Mouse (Mus musculus): Measurements from ENCODE around the gene Rpl39.

The Rpl39 gene

GRCm38 (mm10) chrX:37084927-37085660 lies at the start of gene Rpl39:
Rpl39 (minus strand) TSS chrX:37085402.
- peak; percentile 88 for DNase-seq (ENCODE audit: low read depth, low spot score)

DNA sequence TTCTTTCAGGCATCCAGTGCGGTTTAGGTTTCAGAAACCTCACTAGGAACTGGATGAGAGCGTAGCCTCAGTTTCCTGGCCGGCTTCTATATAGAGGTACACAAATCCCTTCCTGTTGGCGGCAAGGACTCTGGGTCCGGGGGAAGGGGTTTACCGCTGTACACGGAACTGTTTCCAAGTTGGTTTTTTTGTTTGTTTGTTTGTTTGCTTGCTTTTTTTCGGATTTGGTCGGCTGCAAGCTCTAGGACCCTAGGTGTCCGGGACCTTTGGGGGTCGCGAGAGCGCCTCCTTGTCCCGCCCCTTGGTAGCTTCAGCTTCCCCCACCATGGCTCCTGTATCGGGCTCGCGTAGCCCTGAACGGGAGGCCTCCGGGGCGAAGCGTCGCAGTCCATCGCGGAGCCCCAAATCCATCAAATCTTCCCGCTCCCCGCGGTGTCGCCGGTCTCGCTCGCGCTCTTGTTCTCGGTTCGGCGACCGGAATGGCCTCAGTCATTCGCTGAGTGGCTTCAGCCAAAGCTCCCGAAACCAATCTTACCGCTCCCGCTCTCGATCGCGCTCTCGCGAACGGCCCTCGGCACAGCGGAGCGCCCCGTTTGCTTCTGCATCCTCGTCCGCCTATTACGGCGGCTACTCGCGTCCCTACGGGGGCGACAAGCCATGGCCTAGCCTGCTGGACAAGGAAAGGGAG lies 41.6 kb upstream of the Rpl39 start, which contains the start of gene Nkap:
Gene Nkap (plus strand): TSS at position 125 of the 688 bp plus-strand sequence.
- peak; percentile 89 for DNase-seq (ENCODE audit: low read depth, low spot score)

DNA sequence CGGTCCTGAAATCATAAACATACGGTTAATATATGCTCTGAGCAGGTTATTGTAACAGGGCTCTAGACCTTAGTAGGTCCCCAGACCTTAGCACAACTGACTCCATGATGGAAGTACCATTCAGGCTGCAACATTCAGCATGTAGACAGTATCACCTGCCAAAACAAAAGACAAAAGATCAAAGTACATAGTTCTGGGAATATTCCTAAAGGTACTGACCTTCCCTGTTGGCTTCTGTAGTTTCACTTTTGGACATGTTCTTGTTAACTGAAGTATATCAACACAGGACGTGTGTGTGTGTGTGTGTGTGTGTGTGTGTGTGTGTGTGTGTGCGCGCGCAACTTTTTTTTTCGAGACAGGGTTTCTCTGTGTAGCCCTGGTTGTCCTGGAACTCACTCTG lies 40.3 kb upstream of the Rpl39 start:
- DNase-seq (ENCODE audit: low read depth, low spot score), result no peak

- no peak for DNase-seq (ENCODE audit: low read depth, low spot score)
These were observed 35.0 kb upstream of the Rpl39 start for GRCm38 (mm10) chrX:37120212-37120611.

DNA sequence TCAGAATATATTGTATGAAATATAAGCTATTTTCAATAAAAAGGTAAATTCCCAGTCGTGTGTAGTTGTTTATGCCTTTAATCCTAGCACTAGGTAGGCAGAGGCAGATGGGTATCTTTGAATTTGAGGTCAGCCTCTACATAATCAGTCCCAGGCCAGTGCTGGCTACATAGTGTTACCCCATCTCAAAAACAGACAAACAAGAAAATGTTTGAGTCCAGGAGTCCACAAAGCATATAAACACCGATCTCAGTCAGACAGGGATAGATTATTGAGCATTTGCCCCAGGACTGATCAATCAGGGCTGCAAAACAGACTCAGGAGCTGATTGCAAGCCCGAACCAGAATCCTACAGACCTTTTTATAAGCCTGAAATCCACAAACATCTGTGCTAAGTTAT lies 34.4 kb upstream of the Rpl39 start:
- no peak for DNase-seq (ENCODE audit: low read depth, low spot score)

DNA sequence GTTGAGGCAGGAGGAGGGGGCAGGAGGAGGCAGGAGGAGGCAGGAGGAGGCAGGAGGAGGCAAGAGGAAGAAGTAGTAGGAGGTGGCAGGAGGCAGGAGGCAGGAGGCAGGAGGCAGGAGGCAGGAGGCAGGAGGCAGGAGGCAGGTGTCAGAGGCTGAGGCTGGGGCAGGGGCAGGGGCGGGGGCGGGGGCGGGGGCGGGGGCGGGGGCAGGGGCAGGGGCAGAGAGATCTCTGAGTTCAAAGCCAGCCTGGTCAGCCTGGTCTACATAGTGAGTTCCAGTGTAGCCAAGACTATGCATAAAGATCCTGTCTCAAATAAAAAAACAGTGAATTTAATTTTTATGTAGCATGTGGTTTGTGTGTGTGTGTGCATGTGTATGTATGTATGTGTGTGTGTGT lies 31.9 kb upstream of the Rpl39 start:
- no peak for DNase-seq (ENCODE audit: low read depth, low spot score)

DNA sequence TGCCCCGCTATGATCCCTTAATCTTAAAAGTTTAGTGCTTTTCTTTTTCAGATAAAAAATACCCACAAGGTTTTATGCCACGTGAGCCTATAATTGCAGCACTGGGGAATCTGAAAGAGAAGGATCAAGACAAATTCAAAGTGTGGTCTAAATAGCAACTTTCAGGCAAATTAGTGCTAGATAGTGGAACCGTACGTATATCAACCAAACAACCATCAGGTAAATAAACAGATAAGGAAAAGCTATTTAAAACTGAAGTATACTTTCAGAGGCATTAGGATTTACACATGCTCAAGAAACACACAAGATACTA lies 25.6 kb upstream of the Rpl39 start:
- DNase-seq (ENCODE audit: low read depth, low spot score), result no peak

DNA sequence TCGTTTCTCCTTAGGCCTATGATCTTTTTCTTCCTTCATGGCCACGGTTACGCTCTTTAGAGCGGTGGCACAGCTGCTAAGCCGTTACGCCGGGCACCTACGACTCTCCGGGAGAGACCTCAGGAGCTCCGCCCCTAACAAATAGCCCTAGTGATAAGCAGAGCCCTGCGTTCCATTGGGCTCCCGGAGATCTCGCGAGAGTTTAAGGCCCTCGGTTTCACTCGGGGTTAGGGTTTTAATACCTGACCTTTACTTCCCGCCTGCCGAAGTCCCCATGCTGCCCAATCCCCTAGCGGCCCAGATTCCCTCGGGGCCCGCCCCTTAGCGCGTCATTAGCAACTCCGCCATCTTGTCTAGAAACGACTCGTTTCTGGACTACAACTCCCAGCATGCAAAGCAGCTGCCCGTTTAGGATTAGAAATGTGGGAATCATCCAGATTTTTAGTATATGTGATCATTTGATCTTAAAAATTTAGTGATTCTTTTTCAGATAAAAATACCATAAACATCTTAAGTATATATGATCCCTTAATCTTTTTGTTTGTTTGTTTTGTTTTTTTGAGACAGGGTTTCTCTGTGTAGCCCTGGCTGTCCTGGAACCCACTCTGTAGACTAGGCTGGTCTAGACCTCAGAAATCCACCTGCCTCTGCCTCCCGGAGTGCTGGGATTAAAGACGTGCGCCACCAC lies 25.1 kb upstream of the Rpl39 start, which contains the start of gene Upf3b:
Gene Upf3b (minus strand): TSS at position 130 of the 688 bp plus-strand sequence.
- peak; percentile 96 for DNase-seq (ENCODE audit: low read depth, low spot score)

GRCm38 (mm10) chrX:37109526-37110192 lies 24.5 kb upstream of the Rpl39 start:
- DNase-seq (ENCODE audit: low read depth, low spot score), result no peak

DNA sequence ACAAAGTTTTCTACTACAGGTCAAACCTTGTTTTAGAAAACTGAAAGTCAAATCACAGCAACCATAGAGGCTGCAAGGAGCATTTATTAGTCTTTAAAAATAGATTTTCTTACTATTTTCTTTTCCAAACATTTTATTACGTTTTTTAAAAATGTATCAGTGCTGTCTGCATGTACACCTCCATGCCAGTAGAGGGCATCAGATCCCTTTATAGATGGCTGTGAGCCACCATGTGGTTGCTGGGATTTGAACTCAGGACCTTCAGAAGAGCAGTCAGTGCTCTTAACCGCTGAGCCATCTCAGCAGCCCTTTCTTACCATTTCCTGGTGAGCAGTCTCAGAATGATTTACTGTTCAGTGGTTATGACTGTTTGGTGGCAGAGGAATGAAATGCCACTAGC lies 18.6 kb upstream of the Rpl39 start:
- DNase-seq (ENCODE audit: low read depth, low spot score), result no peak

- DNase-seq (ENCODE audit: low read depth, low spot score), result no peak
These were observed 13.5 kb upstream of the Rpl39 start for GRCm38 (mm10) chrX:37098681-37099080.

DNA sequence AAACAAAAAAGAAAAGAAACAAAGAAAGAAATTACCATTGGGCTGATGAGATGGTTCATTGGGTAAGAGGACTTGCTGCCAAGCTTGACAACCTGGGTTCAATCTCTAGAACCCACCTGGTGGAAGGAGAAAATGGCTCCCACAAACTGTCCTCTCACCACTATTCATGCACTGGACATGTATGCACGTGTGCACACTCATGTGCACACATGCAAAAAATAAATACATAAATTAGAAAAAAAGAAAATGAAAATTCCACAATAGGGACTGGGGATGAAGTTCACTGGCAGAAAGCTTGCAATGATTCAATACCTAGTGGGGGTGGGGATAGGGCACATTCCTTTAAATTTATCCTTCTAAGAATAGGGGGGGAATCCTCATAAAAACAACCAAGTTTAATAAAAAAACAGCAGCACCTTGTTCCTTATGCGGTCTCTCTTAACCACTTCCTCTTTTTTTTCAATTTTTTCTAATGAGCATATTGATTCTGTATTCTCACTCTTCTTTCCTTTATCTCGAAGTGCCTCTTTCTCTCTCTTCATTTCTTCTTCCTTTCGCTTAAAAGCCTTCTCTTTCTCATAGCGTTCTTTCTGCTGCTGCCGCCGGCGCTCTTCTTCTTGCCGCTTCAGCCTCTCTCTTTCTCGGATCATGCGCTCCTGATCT lies 10.0 kb upstream of the Rpl39 start:
- DNase-seq (ENCODE audit: low read depth, low spot score), result no peak

DNA sequence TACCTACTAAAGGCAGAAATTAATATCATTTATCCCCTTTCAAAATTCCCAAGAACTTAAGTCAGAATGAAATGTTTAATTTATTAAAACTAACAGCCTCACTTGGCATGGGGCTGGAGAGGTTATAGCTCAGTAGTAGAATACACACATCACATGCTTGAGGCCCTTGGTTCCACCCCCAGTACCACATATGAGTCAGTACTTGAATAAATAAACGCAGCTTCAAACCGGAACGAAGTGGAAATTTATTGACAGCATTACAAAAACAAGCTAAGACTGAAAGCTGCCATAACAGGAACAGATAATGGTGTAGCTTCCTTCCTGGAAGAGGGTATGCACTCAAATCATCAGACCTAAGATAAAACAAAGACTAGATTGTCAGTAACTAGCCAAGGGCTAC lies 6.3 kb upstream of the Rpl39 start:
- no peak for DNase-seq (ENCODE audit: low read depth, low spot score)

DNA sequence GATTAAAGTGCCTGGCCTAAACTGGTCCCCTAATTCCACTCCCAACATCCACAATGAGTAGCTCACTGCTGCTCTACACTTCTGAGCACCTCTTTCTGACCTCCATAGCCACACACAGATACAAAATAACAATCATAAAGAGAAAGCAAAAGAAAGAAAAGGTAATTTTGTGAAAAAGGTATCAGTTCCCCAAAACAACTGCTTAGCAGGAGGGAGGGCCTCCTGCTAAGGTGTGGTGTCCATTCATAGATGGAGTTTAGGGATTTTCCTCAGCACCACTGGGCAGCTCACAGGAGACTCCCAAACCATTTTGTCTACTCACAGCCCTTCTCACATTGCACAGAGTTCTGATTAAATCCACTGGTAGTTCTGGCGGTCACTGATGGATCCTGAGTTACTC lies 3.6 kb upstream of the Rpl39 start:
- no peak for DNase-seq (ENCODE audit: low read depth, low spot score)

GRCm38 (mm10) chrX:37085665-37086064 lies 463 bp upstream of the Rpl39 start:
- DNase-seq (ENCODE audit: low read depth, low spot score), result no peak

GRCm38 (mm10) chrX:37084318-37084926 lies 780 bp downstream of the Rpl39 start:
- DNase-seq (ENCODE audit: low read depth, low spot score), result peak; percentile 25

DNA sequence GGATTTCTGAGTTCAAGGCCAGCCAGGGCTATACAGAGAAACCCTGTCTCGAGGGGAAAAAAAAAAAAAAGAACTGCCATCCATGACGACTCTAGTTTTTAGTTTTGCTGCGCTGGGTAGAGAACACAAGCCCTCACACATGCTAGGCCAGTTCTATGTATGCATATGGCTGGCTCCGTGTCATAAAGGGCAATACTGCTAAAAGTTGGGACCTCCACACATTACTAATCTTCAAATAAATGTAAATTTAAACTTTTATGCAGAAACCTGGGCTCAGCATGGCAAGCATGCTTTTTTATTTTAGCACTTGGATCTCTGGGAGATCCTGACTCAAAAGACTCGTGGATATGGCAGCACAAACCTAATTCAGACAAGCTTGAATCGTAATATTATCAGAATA lies 4.0 kb downstream of the Rpl39 start:
- DNase-seq (ENCODE audit: low read depth, low spot score), result no peak

DNA sequence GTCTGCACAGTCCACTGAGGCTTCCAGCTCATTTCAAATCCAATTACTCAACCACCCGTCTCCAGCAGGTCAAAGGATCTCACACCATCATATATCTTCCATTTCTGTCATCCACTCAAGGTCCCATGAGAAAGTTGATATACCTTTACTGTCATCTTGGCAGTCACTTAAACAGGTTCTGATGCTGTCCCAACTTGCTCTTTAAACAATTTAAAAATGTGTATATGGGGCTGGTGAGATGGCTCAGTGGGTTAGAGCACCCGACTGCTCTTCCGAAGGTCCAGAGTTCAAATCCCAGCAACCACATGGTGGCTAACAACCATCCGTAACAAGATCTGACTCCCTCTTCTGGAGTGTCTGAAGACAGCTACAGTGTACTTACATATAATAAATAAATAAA lies 4.9 kb downstream of the Rpl39 start:
- peak; percentile 11 for DNase-seq (ENCODE audit: low read depth, low spot score)

GRCm38 (mm10) chrX:37076651-37077050 lies 8.6 kb downstream of the Rpl39 start:
- DNase-seq (ENCODE audit: low read depth, low spot score), result no peak

GRCm38 (mm10) chrX:37074262-37074892 lies 10.8 kb downstream of the Rpl39 start:
- peak; percentile 54 for DNase-seq (ENCODE audit: low read depth, low spot score)

- no peak for DNase-seq (ENCODE audit: low read depth, low spot score)
These were observed 16.4 kb downstream of the Rpl39 start for GRCm38 (mm10) chrX:37068766-37069165.

All from mesoderm, embryonic 11.5 days (tissue).